Mouse (Mus musculus) embryonic facial prominence, embryonic 14.5 days (tissue): ENCODE measurements around the gene Slc38a3. TPM values are rescaled to one million over a fixed set of nuclear protein-coding genes. Genes with fewer than 3 reads are reported as not detected.
A peak's percentile ranks its signal among the peaks of the same experiment; 100 is the strongest.

Experiments
- ATAC-seq: fragments of 200-750 bp; cut with Nextera tagmentation; 2 replicates; pipeline ENCODE4 v1.8.0; 2017; ENCODE audit warnings: low read depth, moderate number of reproducible peaks, moderate TSS enrichment
- DNase-seq: peaks from one replicate; pipeline ENCODE4 v3.0.0-alpha.2; 2015; ENCODE audit warnings: low spot score
- H3K27ac ChIP-seq: fragments of 300-500 bp; sonication (generic); replicated peaks from 2 replicates; pipeline ENCODE4 v1.5.1; 2014; ENCODE audit warnings: low read depth, mild to moderate bottlenecking, low read length, moderate library complexity
- H3K27me3 ChIP-seq: fragments of 300-500 bp; sonication (generic); replicated peaks from 2 replicates; pipeline ENCODE4 v1.6.1; 2014; ENCODE audit warnings: low read length; ENCODE audit not compliant: control insufficient read depth, insufficient read depth
- H3K36me3 ChIP-seq: fragments of 300-500 bp; sonication (generic); 2 replicates; pipeline ENCODE4 v1.6.1; 2014; ENCODE audit warnings: low read length, mixed read lengths; ENCODE audit not compliant: control insufficient read depth, insufficient read depth
- H3K4me1 ChIP-seq: fragments of 300-500 bp; sonication (generic); 2 replicates; pipeline ENCODE4 v1.6.1; 2014; ENCODE audit warnings: antibody characterized with exemption, low read length; ENCODE audit not compliant: control insufficient read depth, insufficient read depth
- H3K4me2 ChIP-seq: fragments of 300-500 bp; sonication (generic); 2 replicates; pipeline ENCODE4 v1.6.1; 2014; ENCODE audit warnings: low read depth, mild to moderate bottlenecking, low read length, moderate library complexity, mixed read lengths
- H3K4me3 ChIP-seq: fragments of 300-500 bp; sonication (generic); 2 replicates; pipeline ENCODE4 v1.5.1; 2014; ENCODE audit warnings: low read depth, mild to moderate bottlenecking, low read length
- H3K9ac ChIP-seq: fragments of 300-500 bp; sonication (generic); 2 replicates; pipeline ENCODE4 v1.6.1; 2014; ENCODE audit warnings: low read depth, mild to moderate bottlenecking, low read length, moderate library complexity, mixed read lengths
- H3K9me3 ChIP-seq: fragments of 300-500 bp; sonication (generic); 2 replicates; pipeline ENCODE4 v1.6.1; 2016; ENCODE audit warnings: low read length; ENCODE audit not compliant: control insufficient read depth
- WGBS: fragments of 180-500 bp; shearing (Covaris S2); extraction: QIAGEN DNeasy Blood & Tissue Kit; methylation state at CpG from one replicate; pipeline ENCODE4 v1.1.7; 2014; 5-methylcytosine and 5-hydroxymethylcytosine counted together
- polyA plus RNA-seq: library from polyadenylated mRNA; unstranded; fragments of >200 nt; fragmentation: Nextera tagmentation; extraction: Ambion mirVana; gene quantifications from 2 replicates; pipeline ENCODE4 v1.2.1, GENCODE M21; 2014

The Slc38a3 gene
- polyA plus RNA-seq, 1 experiment from 2014 or later: 7.0 TPM

DNA sequence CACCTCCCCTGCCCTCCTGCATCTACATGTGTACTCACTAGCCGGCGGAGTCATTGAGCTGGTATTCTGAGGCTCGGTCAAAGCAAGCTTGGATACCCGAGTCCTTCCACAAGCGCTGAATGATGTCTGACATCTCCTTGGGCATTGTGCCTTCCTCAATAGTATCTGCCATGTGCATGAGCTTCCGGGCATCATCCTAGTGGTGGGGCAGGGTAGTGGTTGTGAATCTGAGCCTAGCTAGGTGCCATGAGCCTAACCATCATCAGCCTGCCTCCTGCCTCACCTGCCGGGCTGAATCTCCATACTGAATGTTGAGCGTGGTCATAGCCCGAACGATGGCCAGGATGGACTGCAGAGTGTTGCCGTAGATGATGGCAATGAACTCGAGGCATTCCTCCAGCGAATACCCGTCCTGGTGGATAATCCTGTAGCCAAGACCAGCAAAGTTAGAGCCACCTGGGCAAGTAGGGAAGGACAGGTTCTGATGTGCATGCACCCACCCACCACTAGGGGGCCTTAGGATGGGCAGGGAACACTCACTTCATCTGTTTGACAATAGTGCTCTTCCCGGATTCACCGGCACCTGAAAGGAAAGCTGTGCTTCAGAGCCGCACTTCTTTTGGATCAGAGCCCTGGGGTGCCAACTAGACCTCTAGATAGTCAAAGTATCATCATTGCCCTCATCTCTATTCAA lies 7.9 kb upstream of the Slc38a3 start:
- Histone ChIP-seq H3K9me3 (no peaks in the 10 kb centered on the region), H3K4me3 (peak overlapping the region; percentile 40; the same call in 1 of the 2 replicates), H3K4me2 (no peak overlapping the region), H3K36me3 (peaks cover 6% of the 10 kb centered on the region; the same call in 1 of the 2 replicates), H3K4me1 (0 out of 2 replicates have a peak, but pooled peaks cover 3% of the 10 kb centered on the region), H3K9ac (no peak overlapping the region), H3K27ac (no peak overlapping the region), H3K27me3 (peaks cover 30% of the 10 kb centered on the region)
- ATAC-seq (no peak; the same call in 1 of the 2 replicates), DNase-seq (peak; percentile 41)
- 26% methylated on average over 17 of the region's 17 CpGs for WGBS

DNA sequence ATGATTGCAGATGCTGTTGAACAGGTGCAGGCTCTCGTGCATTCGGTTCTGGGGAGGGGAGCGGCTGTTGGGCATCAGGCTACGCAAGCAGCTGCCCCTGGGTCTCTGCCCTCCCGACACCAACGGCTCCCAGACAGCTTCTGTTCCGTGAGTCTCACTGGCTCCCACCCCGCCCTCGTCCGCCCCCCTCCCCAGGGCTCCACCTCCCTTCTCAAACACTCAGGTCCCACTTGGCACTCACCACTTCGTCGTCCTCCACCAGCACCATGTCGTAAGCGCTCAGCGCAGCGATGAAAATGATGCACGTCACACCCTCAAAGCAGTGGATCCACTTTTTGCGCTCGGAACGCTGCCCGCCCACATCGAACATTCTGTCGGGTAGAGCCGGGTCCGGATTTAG lies 7.0 kb upstream of the Slc38a3 start:
- Histone ChIP-seq H3K36me3 (no peaks in the 10 kb centered on the region), H3K9me3 (no peaks in the 10 kb centered on the region), H3K4me2 (peak overlapping the region; percentile 62), H3K27ac (no peak overlapping the region), H3K9ac (peak overlapping the region; percentile 42), H3K4me3 (peak overlapping the region; percentile 40), H3K4me1 (0 out of 2 replicates have a peak, but pooled peaks cover 3% of the 10 kb centered on the region), H3K27me3 (peaks cover 30% of the 10 kb centered on the region)
- WGBS: 2% methylated on average over 22 of the region's 25 CpGs
- ATAC-seq: peak; percentile 19; the same call in 1 of the 2 replicates
- no peak for DNase-seq

GRCm38 (mm10) chr9:107675671-107676301 lies 6.5 kb upstream of the Slc38a3 start:
- WGBS: under 1% methylated on average over 38 of the region's 39 CpGs
- H3K27ac ChIP-seq: no peak overlapping the region
- H3K4me3 ChIP-seq: peak overlapping the region; percentile 40
- ATAC-seq: peak; percentile 59; the same call in 1 of the 2 replicates
- DNase-seq: peak; percentile 81
- peaks cover 30% of the 10 kb centered on the region for H3K27me3 ChIP-seq
- H3K9me3 ChIP-seq: no peaks in the 10 kb centered on the region
- peak overlapping the region; percentile 62 for H3K4me2 ChIP-seq
- H3K4me1 ChIP-seq: 0 out of 2 replicates have a peak, but pooled peaks cover 3% of the 10 kb centered on the region
- no peaks in the 10 kb centered on the region for H3K36me3 ChIP-seq
- H3K9ac ChIP-seq: peak overlapping the region; percentile 42

GRCm38 (mm10) chr9:107674609-107675429 lies 5.5 kb upstream of the Slc38a3 start:
- Histone ChIP-seq H3K27ac (no peak overlapping the region), H3K36me3 (no peaks in the 10 kb centered on the region), H3K4me1 (0 out of 2 replicates have a peak, but pooled peaks cover 3% of the 10 kb centered on the region), H3K4me3 (no peak overlapping the region), H3K27me3 (peaks cover 30% of the 10 kb centered on the region), H3K9ac (no peak overlapping the region), H3K9me3 (no peaks in the 10 kb centered on the region), H3K4me2 (no peak overlapping the region)
- DNase-seq (no peak), ATAC-seq (no peak)
- WGBS: 53% methylated on average over 9 of the region's 9 CpGs

- DNase-seq (no peak), ATAC-seq (no peak)
- peaks cover 25% of the 10 kb centered on the region for H3K27me3 ChIP-seq
- H3K36me3 ChIP-seq: no peaks in the 10 kb centered on the region
- H3K4me2 ChIP-seq: no peak overlapping the region
- no peak overlapping the region for H3K9ac ChIP-seq
- peaks cover 12% of the 10 kb centered on the region for H3K4me1 ChIP-seq
- 64% methylated on average over 5 of the region's 5 CpGs for whole genome bisulfite sequencing
- H3K27ac ChIP-seq: no peak overlapping the region
- no peak overlapping the region for H3K4me3 ChIP-seq
- H3K9me3 ChIP-seq: no peaks in the 10 kb centered on the region
Measured at GRCm38 (mm10) chr9:107670259-107670658, 929 bp upstream of the Slc38a3 start.

GRCm38 (mm10) chr9:107668916-107669315 lies 414 bp downstream of the Slc38a3 start:
- no peak overlapping the region; the same call in 1 of the 2 replicates for H3K27ac ChIP-seq
- 52% methylated on average over 3 of the region's 3 CpGs for WGBS
- no peak overlapping the region for H3K4me3 ChIP-seq

GRCm38 (mm10) chr9:107668011-107668410 lies 1.3 kb downstream of the Slc38a3 start:
- ATAC-seq: no peak
- 38% methylated on average over 8 of the region's 8 CpGs for WGBS
- Histone ChIP-seq H3K27me3 (peaks cover 23% of the 10 kb centered on the region), H3K36me3 (no peaks in the 10 kb centered on the region), H3K4me3 (no peak overlapping the region), H3K4me1 (peaks cover 12% of the 10 kb centered on the region), H3K9me3 (no peaks in the 10 kb centered on the region), H3K27ac (no peak overlapping the region), H3K9ac (no peak overlapping the region), H3K4me2 (peak overlapping the region; percentile 93; the same call in 1 of the 2 replicates)
- no peak for DNase-seq

More at GRCm38 (mm10) chr9:107668916-107669315, 414 bp downstream of the Slc38a3 start:
- no peak overlapping the region for H3K9ac ChIP-seq
- no peak overlapping the region for H3K4me2 ChIP-seq
- ATAC-seq: no peak
- H3K9me3 ChIP-seq: no peaks in the 10 kb centered on the region
- no peak for DNase-seq
- no peaks in the 10 kb centered on the region for H3K36me3 ChIP-seq
- H3K27me3 ChIP-seq: peaks cover 23% of the 10 kb centered on the region
- peaks cover 12% of the 10 kb centered on the region for H3K4me1 ChIP-seq

DNA sequence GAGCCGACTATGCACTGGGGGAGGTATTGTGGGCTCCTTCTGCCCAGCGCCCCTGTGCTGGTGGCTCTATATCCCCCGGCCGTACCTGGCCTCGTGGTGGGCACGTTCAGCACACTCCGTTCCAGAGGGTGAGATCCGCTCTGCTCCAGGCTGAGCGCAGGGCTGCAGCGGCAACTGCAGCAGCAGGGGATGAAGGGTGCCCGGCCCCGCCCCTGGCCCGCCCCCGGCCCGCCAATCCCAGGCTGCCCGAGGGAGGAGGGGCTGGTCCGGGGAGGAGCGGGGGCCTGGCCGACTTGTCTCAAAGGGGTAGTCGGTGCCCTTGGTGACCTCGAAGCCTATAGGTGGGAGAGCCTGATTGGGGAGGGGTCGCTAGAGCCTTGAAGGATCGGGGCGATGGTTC lies 2.1 kb downstream of the Slc38a3 start:
- H3K36me3 ChIP-seq: no peaks in the 10 kb centered on the region
- peak; percentile 77 for DNase-seq
- H3K27ac ChIP-seq: no peak overlapping the region
- ATAC-seq: peak; percentile 94
- peak overlapping the region; percentile 45 for H3K4me3 ChIP-seq
- H3K9me3 ChIP-seq: no peaks in the 10 kb centered on the region
- 0% methylated on average over 15 of the region's 24 CpGs for WGBS
- H3K4me1 ChIP-seq: peaks cover 12% of the 10 kb centered on the region
- H3K9ac ChIP-seq: peak overlapping the region; percentile 50
- peaks cover 23% of the 10 kb centered on the region for H3K27me3 ChIP-seq
- peak overlapping the region; percentile 93 for H3K4me2 ChIP-seq
